Mouse (Mus musculus) thymus, adult 2 months (tissue): ENCODE measurements around the gene Timm8a1.

Source experiments
- CTCF ChIP-seq: fragments of 200-500 bp; IDR thresholded peaks from 2 replicates; pipeline ENCODE4 v1.5.1; 2012; ENCODE audit warnings: mild to moderate bottlenecking, control low read depth, low read length, moderate library complexity, borderline replicate concordance; ENCODE audit not compliant: control insufficient read depth, poor library complexity, insufficient read depth; ENCODE audit errors: extremely low read depth
- POLR2A ChIP-seq: fragments of 200-500 bp; IDR thresholded peaks from 2 replicates; pipeline ENCODE4 v1.6.1; 2012; ENCODE audit warnings: mild to moderate bottlenecking, low read length, control low read depth, moderate library complexity; ENCODE audit not compliant: control insufficient read depth, poor library complexity, insufficient read depth; ENCODE audit errors: extremely low read depth

DNA sequence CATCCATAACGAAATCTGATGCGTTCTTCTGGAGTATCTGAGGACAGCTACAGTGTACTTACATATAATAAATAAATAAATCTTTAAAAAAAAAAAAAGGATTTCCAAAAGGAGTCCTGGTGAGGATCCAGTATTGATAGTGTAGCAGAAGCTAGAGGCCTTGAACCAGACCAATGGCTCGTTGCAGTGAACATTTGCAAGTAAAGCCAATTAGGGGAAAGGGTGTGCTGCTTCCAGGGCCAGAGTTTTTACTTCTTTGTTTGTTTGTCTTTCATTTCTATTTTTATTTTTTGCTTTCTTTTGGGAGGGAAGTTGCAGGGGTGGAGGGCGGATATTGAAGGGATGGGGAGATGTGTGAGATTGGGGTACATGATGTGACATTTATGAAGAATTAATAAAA, 11.7 kb upstream of the Timm8a1 start:
- no peak for TF ChIP-seq POLR2A
- no peak for TF ChIP-seq CTCF
